Mouse (Mus musculus): ENCODE results near the gene B3gat2.

DNA sequence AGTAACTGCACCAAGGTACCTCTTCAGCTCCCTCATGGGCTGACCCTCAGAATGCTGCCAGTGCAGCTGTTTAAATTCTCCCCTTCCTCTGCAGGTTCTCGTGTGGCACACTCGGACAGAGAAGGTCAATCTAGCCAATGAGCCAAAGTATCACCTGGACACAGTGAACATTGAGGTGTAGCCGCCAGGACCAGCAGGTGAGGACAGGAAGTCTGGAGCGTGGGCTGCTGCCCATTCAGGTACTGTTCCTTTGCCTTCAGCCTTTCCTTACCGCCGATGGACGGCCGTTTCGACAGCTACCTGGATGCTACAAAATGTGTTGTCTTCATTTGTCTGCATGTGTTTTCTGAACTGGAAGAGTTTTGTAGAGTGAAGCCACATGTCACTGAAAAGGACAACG, 83.5 kb downstream of the B3gat2 start:
- TF ChIP-seq EP300 (IDR thresholded peaks at IDR 0.05; ENCODE audit: insufficient read depth, low read depth, low read length) (no peak), POLR2A (IDR thresholded peaks at IDR 0.05; ENCODE audit: insufficient read depth, low read depth, low read length) (no peak), CTCF (IDR thresholded peaks at IDR 0.05) (no peak)
